Mouse (Mus musculus) testis, adult 2 months (tissue): ENCODE measurements around the gene Hs3st3a1.

Source experiments
- CTCF ChIP-seq: fragments of 200-500 bp; IDR thresholded peaks from 2 replicates; pipeline ENCODE4 v1.5.1; 2012; ENCODE audit warnings: low read depth, mild to moderate bottlenecking, inconsistent platforms, low read length, moderate library complexity; ENCODE audit not compliant: control insufficient read depth, insufficient read depth, insufficient replicate concordance
- POLR2A ChIP-seq: fragments of 200-500 bp; IDR thresholded peaks from 2 replicates; pipeline ENCODE4 v1.6.1; 2012; ENCODE audit warnings: low read depth, mild to moderate bottlenecking, inconsistent platforms, low read length, moderate library complexity; ENCODE audit not compliant: control insufficient read depth

DNA sequence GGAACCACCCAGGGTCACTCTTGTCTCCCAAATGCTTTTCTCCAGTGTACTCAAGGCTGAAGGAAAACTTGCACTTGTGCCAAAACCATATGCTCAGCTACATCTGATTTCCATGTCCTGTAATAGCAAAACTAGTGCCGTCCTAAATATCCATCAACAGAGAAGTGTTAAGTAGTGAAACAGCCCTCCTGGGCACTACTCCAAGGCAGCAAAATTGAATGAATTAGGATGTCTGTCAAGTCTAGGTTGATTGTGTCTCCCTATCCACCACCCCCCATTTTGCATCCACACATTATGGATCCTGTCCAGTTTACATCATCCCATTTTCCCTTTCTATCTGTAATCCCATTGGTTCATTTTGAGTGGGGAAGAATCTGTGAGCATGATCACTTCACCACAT is 16.2 kb upstream of the Hs3st3a1 start:
- TF ChIP-seq CTCF: no peak
- TF ChIP-seq POLR2A: no peak
